Mouse (Mus musculus): ENCODE data around the gene Nifk. TPM values are rescaled to one million over a fixed set of nuclear protein-coding genes. Genes with fewer than 3 reads are reported as not detected.

Gene Nifk
- polyA plus RNA-seq, 1 experiment from 2014 or later, result 89.3 TPM

Other genes starting within 250 kb of the Nifk start
- gene Gm29106, start 145.3 kb upstream of the Nifk start, polyA plus RNA-seq (2015; fragmentation: Nextera tagmentation; extraction: Ambion mirVana), result 0.20 and 0.22 TPM in 2 replicates
- 359 and 377 TPM in 2 replicates for gene Tsn, start 10.1 kb upstream of the Nifk start, polyA plus RNA-seq (2015; fragmentation: Nextera tagmentation; extraction: Ambion mirVana)
- gene Clasp1, start 67.2 kb downstream of the Nifk start, polyA plus RNA-seq (2015; fragmentation: Nextera tagmentation; extraction: Ambion mirVana), result 61.3 and 67.1 TPM in 2 replicates

Measured in embryonic facial prominence, embryonic 13.5 days (tissue).